Mouse (Mus musculus): ENCODE data around the gene Foxp4. TPM values are rescaled to one million over a fixed set of nuclear protein-coding genes. Genes with fewer than 3 reads are reported as not detected.

Gene Foxp4
- polyA plus RNA-seq, 1 experiment from 2014 or later = 6.5 TPM

DNA sequence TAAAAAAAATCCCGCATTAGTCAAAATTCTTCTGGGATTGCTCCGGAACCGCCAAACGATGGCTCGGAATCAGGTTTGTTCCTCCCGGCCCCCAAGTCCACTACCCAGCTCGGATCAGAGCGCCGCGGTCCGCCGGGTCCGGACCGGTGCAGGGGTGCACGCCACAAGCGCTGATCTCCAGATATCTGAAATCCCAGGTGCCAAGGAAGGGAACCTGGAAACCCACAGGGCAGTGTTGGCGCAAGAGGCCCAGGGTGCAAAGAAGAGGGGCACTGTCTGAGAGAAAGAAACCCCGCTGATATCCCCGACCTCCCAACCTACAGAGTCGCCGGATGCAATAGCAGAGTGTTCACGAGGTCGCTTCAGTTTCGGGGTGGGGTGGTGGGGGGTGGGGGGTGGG is 1.9 kb downstream of the Foxp4 start:
- peak overlapping the region; percentile 98 for H3K4me2 ChIP-seq (ENCODE audit: low read depth, low read length)
- H3K36me3 ChIP-seq (ENCODE audit: control insufficient read depth, insufficient read depth) = no peaks in the 10 kb centered on the region
- 0 out of 2 replicates have a peak, but pooled peaks cover 4% of the 10 kb centered on the region for H3K27me3 ChIP-seq (ENCODE audit: control insufficient read depth, insufficient read depth, low read length)
- H3K4me3 ChIP-seq (ENCODE audit: low read length) = peak overlapping the region; percentile 97
- H3K9me3 ChIP-seq (replicated peaks; ENCODE audit: control insufficient read depth, low read length) = no peaks in the 10 kb centered on the region
- peaks cover 20% of the 10 kb centered on the region for H3K4me1 ChIP-seq (ENCODE audit: control insufficient read depth, insufficient read depth, low read length)
- ATAC-seq (replicated peaks; ENCODE audit: extremely low read depth, insufficient read depth, low FRiP score) = no peak
- H3K9ac ChIP-seq (ENCODE audit: low read length) = peak overlapping the region; percentile 96
- 1% methylated on average over 24 of the region's 24 CpGs for WGBS
- no peak overlapping the region for H3K27ac ChIP-seq (ENCODE audit: low read length)

DNA sequence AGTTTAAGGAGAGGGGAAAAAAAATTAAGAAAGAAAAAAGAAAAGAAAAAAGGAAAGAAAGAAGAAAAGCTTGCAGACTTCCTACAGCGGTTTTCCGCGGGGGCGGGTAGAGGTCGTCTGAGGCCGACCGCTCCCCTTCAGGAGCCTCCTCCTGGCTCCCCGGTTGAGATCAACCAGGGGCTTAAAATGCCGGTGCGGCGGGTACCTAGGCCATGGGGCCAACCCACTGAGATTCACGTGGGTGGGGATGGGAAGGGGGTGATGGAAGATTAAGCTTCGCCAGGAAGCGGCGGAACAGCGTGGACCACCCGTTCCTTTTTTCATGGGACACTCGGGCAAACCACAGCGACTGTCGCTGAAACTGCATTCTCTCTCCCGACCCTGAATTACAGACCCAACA is 2.3 kb downstream of the Foxp4 start:
- no peaks in the 10 kb centered on the region for H3K36me3 ChIP-seq (ENCODE audit: control insufficient read depth, insufficient read depth)
- H3K27ac ChIP-seq (ENCODE audit: low read length) = no peak overlapping the region
- peak overlapping the region; percentile 97 for H3K4me3 ChIP-seq (ENCODE audit: low read length)
- peak overlapping the region; percentile 96 for H3K9ac ChIP-seq (ENCODE audit: low read length)
- ATAC-seq (replicated peaks; ENCODE audit: extremely low read depth, insufficient read depth, low FRiP score) = no peak
- H3K4me1 ChIP-seq (ENCODE audit: control insufficient read depth, insufficient read depth, low read length) = peaks cover 21% of the 10 kb centered on the region
- H3K4me2 ChIP-seq (ENCODE audit: low read depth, low read length) = peak overlapping the region; percentile 98
- H3K9me3 ChIP-seq (replicated peaks; ENCODE audit: control insufficient read depth, low read length) = no peaks in the 10 kb centered on the region
- 0 out of 2 replicates have a peak, but pooled peaks cover 4% of the 10 kb centered on the region for H3K27me3 ChIP-seq (ENCODE audit: control insufficient read depth, insufficient read depth, low read length)
- WGBS = 12% methylated on average over 21 of the region's 21 CpGs

DNA sequence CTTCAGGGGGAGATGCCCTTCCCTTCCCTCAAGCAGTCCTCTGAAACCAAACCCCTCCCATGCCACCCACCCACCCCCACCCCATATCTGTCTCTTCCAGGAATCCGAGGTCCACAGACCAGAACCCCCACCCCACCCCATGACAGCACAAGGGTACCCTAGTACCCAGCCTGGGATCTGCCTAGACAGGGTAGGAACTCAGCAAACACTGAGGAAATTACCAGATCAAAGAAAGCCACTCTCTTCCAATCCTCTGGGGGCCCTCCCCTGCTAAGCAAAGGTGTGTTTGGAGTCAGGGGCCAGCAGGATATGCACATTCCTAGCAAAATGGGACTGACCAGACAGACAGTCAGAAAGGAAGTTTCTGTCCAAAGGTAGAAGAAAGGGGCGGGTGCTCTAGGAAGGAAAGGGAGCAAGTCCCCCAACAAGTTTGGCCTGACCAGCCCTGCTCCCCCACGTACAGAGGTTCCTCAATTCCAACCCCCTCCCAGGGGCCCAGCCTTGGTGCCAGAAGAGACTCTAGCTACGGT is 3.2 kb downstream of the Foxp4 start:
- Histone ChIP-seq H3K9me3 (replicated peaks; ENCODE audit: control insufficient read depth, low read length) (no peaks in the 10 kb centered on the region), H3K4me3 (ENCODE audit: low read length) (0 out of 2 replicates have a peak overlapping the region, but pooled peaks have one; percentile 97), H3K27ac (ENCODE audit: low read length) (no peak overlapping the region), H3K9ac (ENCODE audit: low read length) (no peak overlapping the region), H3K27me3 (ENCODE audit: control insufficient read depth, insufficient read depth, low read length) (0 out of 2 replicates have a peak, but pooled peaks cover 4% of the 10 kb centered on the region), H3K4me1 (ENCODE audit: control insufficient read depth, insufficient read depth, low read length) (peaks cover 21% of the 10 kb centered on the region), H3K4me2 (ENCODE audit: low read depth, low read length) (peak overlapping the region; percentile 98; the same call in 1 of the 2 replicates), H3K36me3 (ENCODE audit: control insufficient read depth, insufficient read depth) (no peaks in the 10 kb centered on the region)
- WGBS = 74% methylated on average over 4 of the region's 4 CpGs
- ATAC-seq (replicated peaks; ENCODE audit: extremely low read depth, insufficient read depth, low FRiP score) = no peak

DNA sequence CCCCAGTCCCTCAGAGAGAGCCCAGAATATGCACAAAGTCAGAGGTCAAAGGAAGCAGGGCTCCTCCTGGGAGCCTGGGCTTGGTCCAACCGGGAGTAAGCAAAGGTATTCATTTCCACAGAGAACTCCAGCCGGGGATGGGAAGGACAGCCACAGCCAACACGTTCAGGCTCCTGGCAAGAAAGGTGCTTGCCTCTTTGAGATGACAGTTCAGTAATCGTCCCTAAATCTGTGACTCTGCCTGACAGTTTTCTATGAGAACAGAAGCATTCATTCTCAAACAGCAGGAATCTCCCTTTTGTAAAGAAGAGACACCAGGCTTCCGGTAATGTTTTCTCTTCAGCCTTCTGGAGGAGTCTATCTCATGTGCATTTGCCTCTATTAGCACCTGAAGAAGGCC is 4.6 kb downstream of the Foxp4 start:
- no peak for ATAC-seq (replicated peaks; ENCODE audit: extremely low read depth, insufficient read depth, low FRiP score)
- peaks cover 14% of the 10 kb centered on the region for H3K4me1 ChIP-seq (ENCODE audit: control insufficient read depth, insufficient read depth, low read length)
- H3K9me3 ChIP-seq (replicated peaks; ENCODE audit: control insufficient read depth, low read length) = no peaks in the 10 kb centered on the region
- no peak overlapping the region for H3K9ac ChIP-seq (ENCODE audit: low read length)
- no peak overlapping the region for H3K27ac ChIP-seq (ENCODE audit: low read length)
- no peak overlapping the region for H3K4me2 ChIP-seq (ENCODE audit: low read depth, low read length)
- H3K27me3 ChIP-seq (ENCODE audit: control insufficient read depth, insufficient read depth, low read length) = 0 out of 2 replicates have a peak, but pooled peaks cover 4% of the 10 kb centered on the region
- no peaks in the 10 kb centered on the region for H3K36me3 ChIP-seq (ENCODE audit: control insufficient read depth, insufficient read depth)
- H3K4me3 ChIP-seq (ENCODE audit: low read length) = no peak overlapping the region
- 65% methylated on average over 5 of the region's 5 CpGs for WGBS

DNA sequence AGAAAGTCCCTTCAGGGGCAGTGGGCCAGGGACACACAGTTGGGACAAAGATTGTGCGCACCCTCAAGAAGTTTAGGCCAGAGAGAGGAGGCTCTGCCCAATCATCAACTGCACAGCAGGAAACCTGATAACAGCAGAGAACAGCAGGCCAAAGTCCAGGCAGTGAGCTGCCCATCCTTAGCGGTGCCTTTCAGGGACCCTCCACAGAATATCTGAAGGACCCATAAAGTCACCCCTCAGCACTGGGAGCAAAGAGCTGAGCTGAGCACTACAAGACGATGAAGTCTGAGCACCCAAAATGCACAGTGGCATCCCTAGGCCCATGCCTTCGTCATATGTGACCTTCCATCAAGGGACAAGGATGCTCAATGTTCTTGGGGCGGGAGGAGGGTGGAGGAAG is 6.5 kb downstream of the Foxp4 start:
- Histone ChIP-seq H3K27me3 (ENCODE audit: control insufficient read depth, insufficient read depth, low read length) (0 out of 2 replicates have a peak, but pooled peaks cover 4% of the 10 kb centered on the region), H3K27ac (ENCODE audit: low read length) (no peak overlapping the region), H3K4me3 (ENCODE audit: low read length) (no peak overlapping the region), H3K9ac (ENCODE audit: low read length) (no peak overlapping the region), H3K4me2 (ENCODE audit: low read depth, low read length) (no peak overlapping the region), H3K9me3 (replicated peaks; ENCODE audit: control insufficient read depth, low read length) (no peaks in the 10 kb centered on the region), H3K36me3 (ENCODE audit: control insufficient read depth, insufficient read depth) (no peaks in the 10 kb centered on the region), H3K4me1 (ENCODE audit: control insufficient read depth, insufficient read depth, low read length) (peaks cover 14% of the 10 kb centered on the region)
- ATAC-seq (replicated peaks; ENCODE audit: extremely low read depth, insufficient read depth, low FRiP score) = no peak
- 80% methylated on average over 5 of the region's 5 CpGs for WGBS

DNA sequence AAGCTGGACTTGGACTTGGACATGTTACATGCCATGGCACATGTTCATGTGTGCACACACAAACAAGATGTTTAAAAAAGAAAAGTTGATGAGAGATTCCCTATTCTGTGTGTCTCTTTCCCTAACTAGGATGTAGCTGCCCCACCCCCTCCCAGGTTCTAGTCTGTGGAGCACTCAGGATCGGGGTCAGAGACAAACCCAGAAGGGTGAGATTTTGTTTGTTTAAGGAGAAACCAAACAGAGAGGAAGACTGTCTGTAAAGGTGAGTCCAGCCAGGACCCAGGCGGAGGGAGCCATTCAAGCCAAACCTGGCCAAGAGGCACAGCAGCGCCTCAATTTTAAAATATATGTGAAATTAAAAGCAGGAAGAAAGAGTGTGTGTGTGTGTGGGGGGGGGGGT is 7.2 kb downstream of the Foxp4 start:
- Histone ChIP-seq H3K9me3 (replicated peaks; ENCODE audit: control insufficient read depth, low read length) (no peaks in the 10 kb centered on the region), H3K4me1 (ENCODE audit: control insufficient read depth, insufficient read depth, low read length) (peaks cover 11% of the 10 kb centered on the region), H3K9ac (ENCODE audit: low read length) (no peak overlapping the region), H3K36me3 (ENCODE audit: control insufficient read depth, insufficient read depth) (no peaks in the 10 kb centered on the region), H3K27ac (ENCODE audit: low read length) (no peak overlapping the region), H3K4me3 (ENCODE audit: low read length) (no peak overlapping the region), H3K27me3 (ENCODE audit: control insufficient read depth, insufficient read depth, low read length) (0 out of 2 replicates have a peak, but pooled peaks cover 4% of the 10 kb centered on the region), H3K4me2 (ENCODE audit: low read depth, low read length) (no peak overlapping the region)
- ATAC-seq (replicated peaks; ENCODE audit: extremely low read depth, insufficient read depth, low FRiP score) = no peak
- WGBS = 81% methylated on average over 3 of the region's 3 CpGs

DNA sequence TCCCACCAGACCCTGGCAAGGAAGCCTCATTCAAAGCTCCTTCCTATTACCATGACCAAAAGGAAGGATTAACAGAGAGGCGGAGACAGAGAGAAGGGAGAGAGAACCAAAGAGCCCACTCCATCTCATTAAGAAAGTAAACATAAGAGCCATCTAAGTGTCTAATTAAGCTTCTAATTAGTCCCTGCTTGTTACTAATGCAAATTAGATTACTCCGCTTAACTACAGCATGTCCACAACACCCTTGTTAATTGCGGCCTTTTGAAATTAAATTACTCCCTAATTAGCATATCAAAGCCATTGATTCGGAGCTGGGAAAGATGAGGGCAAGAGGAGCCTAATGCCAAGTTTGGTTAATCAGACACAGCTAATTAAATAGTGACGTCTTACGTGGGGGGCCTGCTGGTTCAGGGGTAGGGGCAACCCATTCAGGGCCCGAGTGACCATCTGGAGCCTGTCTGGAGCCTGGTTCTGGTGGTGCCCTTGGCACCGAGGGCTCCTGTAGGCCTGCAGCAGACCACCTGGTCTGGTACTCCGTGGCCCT is 9.7 kb downstream of the Foxp4 start:
- peaks cover 11% of the 10 kb centered on the region for H3K4me1 ChIP-seq (ENCODE audit: control insufficient read depth, insufficient read depth, low read length)
- no peak overlapping the region for H3K4me2 ChIP-seq (ENCODE audit: low read depth, low read length)
- WGBS = 75% methylated on average over 9 of the region's 9 CpGs
- H3K4me3 ChIP-seq (ENCODE audit: low read length) = no peak overlapping the region
- no peaks in the 10 kb centered on the region for H3K9me3 ChIP-seq (replicated peaks; ENCODE audit: control insufficient read depth, low read length)
- no peak for ATAC-seq (replicated peaks; ENCODE audit: extremely low read depth, insufficient read depth, low FRiP score)
- H3K36me3 ChIP-seq (ENCODE audit: control insufficient read depth, insufficient read depth) = no peaks in the 10 kb centered on the region
- H3K27ac ChIP-seq (ENCODE audit: low read length) = no peak overlapping the region
- H3K27me3 ChIP-seq (ENCODE audit: control insufficient read depth, insufficient read depth, low read length) = no peaks in the 10 kb centered on the region
- H3K9ac ChIP-seq (ENCODE audit: low read length) = no peak overlapping the region

DNA sequence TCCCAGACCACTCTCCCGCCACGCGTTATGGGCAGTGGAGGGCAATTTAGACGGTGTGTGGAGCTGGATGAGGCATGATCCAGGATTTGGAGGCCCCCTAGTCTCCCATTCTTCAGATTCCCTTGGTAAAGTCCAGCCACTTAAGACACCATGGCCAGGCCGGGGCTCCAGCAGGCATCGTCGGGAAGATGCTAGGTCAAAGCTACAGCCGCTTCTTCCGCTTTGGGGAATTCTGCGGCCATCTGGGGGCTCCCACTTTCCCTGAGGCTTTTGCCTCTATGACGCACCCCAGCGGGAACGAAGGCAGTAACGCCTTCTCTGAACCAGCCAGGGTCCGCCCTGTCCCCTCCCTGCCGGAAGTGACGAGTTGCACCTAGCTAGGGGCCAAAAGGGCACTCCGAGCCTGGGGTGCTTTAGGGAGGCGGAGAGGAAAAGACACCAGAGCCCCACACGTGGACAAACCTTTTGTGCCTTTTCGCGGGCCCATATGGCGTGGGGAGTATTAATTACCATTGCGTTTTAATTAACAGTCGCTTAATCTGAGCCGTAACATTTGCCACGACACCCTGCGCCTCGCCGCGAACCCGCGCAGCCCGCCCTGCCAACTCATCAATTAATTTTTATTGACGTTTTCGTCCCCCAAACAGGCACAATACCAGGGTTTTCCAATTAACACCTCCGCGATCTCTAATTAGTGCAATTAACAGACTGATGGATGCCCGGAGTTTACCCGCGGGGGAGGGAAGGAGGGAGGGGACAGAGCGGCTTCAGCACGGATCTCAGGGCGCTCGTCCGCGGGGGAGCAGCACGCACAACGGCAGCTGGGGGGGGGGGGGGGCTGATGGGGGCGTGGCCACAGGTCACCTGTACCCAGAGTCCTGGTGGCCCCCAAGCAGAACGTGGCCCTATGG is 15.1 kb downstream of the Foxp4 start:
- peak overlapping the region; percentile 54 for H3K9ac ChIP-seq (ENCODE audit: low read length)
- no peak overlapping the region for H3K27ac ChIP-seq (ENCODE audit: low read length)
- no peak; the same call in none of the 2 replicates for ATAC-seq (replicated peaks; ENCODE audit: extremely low read depth, insufficient read depth, low FRiP score)
- no peaks in the 10 kb centered on the region for H3K9me3 ChIP-seq (replicated peaks; ENCODE audit: control insufficient read depth, low read length)
- 19% methylated on average over 44 of the region's 51 CpGs for WGBS
- H3K4me1 ChIP-seq (ENCODE audit: control insufficient read depth, insufficient read depth, low read length) = peaks cover 12% of the 10 kb centered on the region
- peak overlapping the region; percentile 49 for H3K4me3 ChIP-seq (ENCODE audit: low read length)
- H3K36me3 ChIP-seq (ENCODE audit: control insufficient read depth, insufficient read depth) = no peaks in the 10 kb centered on the region
- H3K4me2 ChIP-seq (ENCODE audit: low read depth, low read length) = peak overlapping the region; percentile 68
- no peaks in the 10 kb centered on the region for H3K27me3 ChIP-seq (ENCODE audit: control insufficient read depth, insufficient read depth, low read length)

DNA sequence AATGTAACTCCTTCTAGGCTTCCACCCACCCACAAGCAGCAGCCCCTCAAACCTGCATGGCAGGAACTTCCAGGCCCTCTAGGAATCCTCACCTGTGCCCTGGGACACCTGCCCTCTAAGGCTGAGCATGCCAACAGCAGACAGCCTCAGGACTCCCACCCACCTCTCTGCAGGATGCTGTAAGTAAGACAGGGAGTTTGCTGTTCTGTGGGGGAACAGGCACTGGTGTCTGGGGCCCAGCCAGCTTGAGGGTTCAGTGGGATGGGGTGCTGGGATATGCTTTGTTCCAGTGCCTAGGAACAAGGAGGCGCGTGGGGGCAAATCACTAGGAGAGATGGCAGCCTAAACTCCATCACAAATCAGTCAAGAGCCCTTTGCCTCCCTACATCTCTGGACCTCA is 16.4 kb downstream of the Foxp4 start:
- WGBS = 89% methylated on average over 2 of the region's 2 CpGs
- H3K9me3 ChIP-seq (replicated peaks; ENCODE audit: control insufficient read depth, low read length) = no peaks in the 10 kb centered on the region
- peaks cover 5% of the 10 kb centered on the region for H3K36me3 ChIP-seq (ENCODE audit: control insufficient read depth, insufficient read depth)
- no peaks in the 10 kb centered on the region for H3K27me3 ChIP-seq (ENCODE audit: control insufficient read depth, insufficient read depth, low read length)
- peaks cover 12% of the 10 kb centered on the region for H3K4me1 ChIP-seq (ENCODE audit: control insufficient read depth, insufficient read depth, low read length)
- no peak overlapping the region for H3K4me2 ChIP-seq (ENCODE audit: low read depth, low read length)
- H3K9ac ChIP-seq (ENCODE audit: low read length) = no peak overlapping the region
- H3K4me3 ChIP-seq (ENCODE audit: low read length) = no peak overlapping the region
- no peak for ATAC-seq (replicated peaks; ENCODE audit: extremely low read depth, insufficient read depth, low FRiP score)
- H3K27ac ChIP-seq (ENCODE audit: low read length) = no peak overlapping the region
